Mouse (Mus musculus): ENCODE measurements around the gene Spata18.

DNA sequence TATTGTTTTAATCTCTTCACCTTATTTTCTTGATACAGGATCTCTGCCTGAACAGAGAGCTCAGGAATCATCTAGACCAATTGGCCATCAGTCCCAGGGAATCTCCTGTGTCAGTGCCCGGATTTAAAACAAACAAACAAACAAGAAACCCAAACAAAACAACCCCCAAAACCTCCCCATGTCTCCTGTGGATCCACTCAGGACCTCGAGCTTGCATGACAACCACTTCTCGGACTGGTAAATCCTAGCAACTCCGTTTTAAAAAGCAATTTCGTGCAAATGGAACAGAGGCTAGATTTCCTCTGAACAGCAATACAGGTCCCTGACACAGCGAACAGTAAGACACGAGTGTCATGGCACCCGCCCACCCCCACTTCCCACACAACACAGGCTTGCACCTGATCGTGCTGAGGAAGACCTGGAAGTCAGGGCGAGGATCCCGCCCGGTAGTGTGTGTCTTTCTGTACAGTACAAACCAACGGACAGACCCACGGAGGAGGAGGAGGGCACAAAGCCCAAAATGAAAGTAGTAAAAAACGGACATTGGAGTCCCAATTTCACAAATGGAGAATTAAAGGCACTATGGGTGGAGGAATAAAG is 714 bp upstream of the Spata18 start:
- TF ChIP-seq POLR2A (IDR thresholded peaks at IDR 0.05; ENCODE audit: borderline replicate concordance, extremely low read depth, low read depth, low read length) (no peak), CTCF (IDR thresholded peaks at IDR 0.05; ENCODE audit: insufficient read depth, low read length) (no peak)
